Mouse (Mus musculus) heart, embryonic 11.5 days (tissue): ENCODE results near the gene Prss50. TPM values are rescaled to one million over a fixed set of nuclear protein-coding genes. Genes with fewer than 3 reads are reported as not detected.
"Not testable (repeated sequence)": the region's sequence is repeated elsewhere in the genome, so short reads cannot be mapped to it uniquely, and the experiment has no call there.

Source experiments
- ATAC-seq: fragments of 200-750 bp; cut with Nextera tagmentation; replicated peaks from 2 replicates; pipeline ENCODE4 v1.8.0; 2017; ENCODE audit warnings: moderate library complexity; ENCODE audit not compliant: insufficient number of reproducible peaks, low FRiP score, low TSS enrichment
- H3K27ac ChIP-seq: fragments of 300-500 bp; sonication (generic); 2 replicates; pipeline ENCODE4 v1.5.1; 2014; ENCODE audit warnings: mild to moderate bottlenecking, low read depth, low read length
- H3K27me3 ChIP-seq: fragments of 300-500 bp; sonication (generic); 2 replicates; pipeline ENCODE4 v1.6.1; 2014; ENCODE audit warnings: mild to moderate bottlenecking, low read length, mixed read lengths; ENCODE audit not compliant: control insufficient read depth, insufficient read depth
- H3K36me3 ChIP-seq: fragments of 300-500 bp; sonication (generic); 2 replicates; pipeline ENCODE4 v1.6.1; 2014; ENCODE audit warnings: mild to moderate bottlenecking, low read length, moderate library complexity, mixed read lengths; ENCODE audit not compliant: control insufficient read depth, insufficient read depth
- H3K4me1 ChIP-seq: fragments of 300-500 bp; sonication (generic); 2 replicates; pipeline ENCODE4 v1.6.1; 2014; ENCODE audit warnings: low read length; ENCODE audit not compliant: control insufficient read depth, insufficient read depth
- H3K4me2 ChIP-seq: fragments of 300-500 bp; sonication (generic); 2 replicates; pipeline ENCODE4 v1.6.1; 2014; ENCODE audit warnings: mild to moderate bottlenecking, moderate library complexity
- H3K4me3 ChIP-seq: fragments of 300-500 bp; sonication (generic); 2 replicates; pipeline ENCODE4 v1.5.1; 2014; ENCODE audit warnings: low read depth, low read length
- H3K9ac ChIP-seq: fragments of 300-500 bp; sonication (generic); 2 replicates; pipeline ENCODE4 v1.6.1; 2014; ENCODE audit warnings: mild to moderate bottlenecking, low read depth, low read length, moderate library complexity
- H3K9me3 ChIP-seq: fragments of 300-500 bp; sonication (generic); replicated peaks from 2 replicates; pipeline ENCODE4 v1.6.1; 2016; ENCODE audit warnings: low read length; ENCODE audit not compliant: control insufficient read depth
- WGBS: fragments of 180-500 bp; shearing (Covaris S2); extraction: QIAGEN DNeasy Blood & Tissue Kit; methylation state at CpG from one replicate; pipeline ENCODE4 v1.1.7; 2014; ENCODE audit not compliant: insufficient replicate concordance; 5-methylcytosine and 5-hydroxymethylcytosine counted together
- polyA plus RNA-seq: library from polyadenylated mRNA; unstranded; fragments of >200 nt; fragmentation: Nextera tagmentation; extraction: Ambion mirVana; gene quantifications from 2 replicates; pipeline ENCODE4 v1.2.1, GENCODE M21; 2014

The Prss50 gene
- 0.23 and 1.6 TPM in 2 replicates for polyA plus RNA-seq

DNA sequence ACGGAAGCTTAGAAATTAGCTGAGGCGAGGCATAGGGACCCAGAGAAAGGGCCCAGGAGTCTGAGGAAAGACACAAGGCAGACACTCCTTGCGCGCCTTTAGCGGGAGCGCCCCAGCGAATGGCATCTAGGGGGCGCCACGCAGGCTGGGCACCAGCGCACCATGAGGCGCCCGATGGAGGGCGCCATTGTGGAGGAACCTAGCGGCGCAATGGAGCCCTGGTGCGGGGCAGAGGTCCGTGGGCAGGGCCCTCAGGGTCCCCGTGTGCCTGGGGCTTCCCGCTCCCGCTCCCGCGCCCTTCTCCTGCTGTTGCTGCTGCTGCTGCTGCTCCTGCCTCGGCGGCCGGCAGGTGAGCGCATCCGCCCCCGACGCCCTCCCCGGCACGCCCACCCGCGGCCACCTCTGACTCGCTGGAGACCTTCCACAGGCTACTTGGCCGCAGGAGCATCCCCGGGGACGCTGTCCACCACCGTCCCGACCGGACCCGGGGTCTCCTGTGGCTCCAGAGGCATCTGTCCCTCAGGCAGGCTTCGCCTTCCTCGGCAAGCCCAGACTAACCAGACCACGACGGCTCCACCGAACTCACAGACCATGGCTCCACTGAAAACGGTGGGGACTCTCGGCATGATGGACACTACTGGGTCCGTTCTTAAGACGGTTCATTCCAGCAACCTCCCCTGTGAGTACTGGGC lies at the start of gene Prss50:
Prss50 (plus strand) TSS at position 187 of the 692 bp plus-strand sequence.
- no peak within 1 kb of the TSS for H3K9ac ChIP-seq
- H3K27me3 ChIP-seq = peaks cover 17% of the 10 kb centered on the region
- no peak for ATAC-seq
- no peak within 1 kb of the TSS for H3K27ac ChIP-seq
- WGBS = 9% methylated on average over 41 of the region's 50 CpGs
- H3K4me3 ChIP-seq = peak within 1 kb of the TSS; percentile 36
- H3K36me3 ChIP-seq = no peaks in the 10 kb centered on the region
- peaks cover 5% of the 10 kb centered on the region for H3K4me1 ChIP-seq
- H3K9me3 ChIP-seq = no peaks in the 10 kb centered on the region
- peak within 1 kb of the TSS; percentile 59 for H3K4me2 ChIP-seq

DNA sequence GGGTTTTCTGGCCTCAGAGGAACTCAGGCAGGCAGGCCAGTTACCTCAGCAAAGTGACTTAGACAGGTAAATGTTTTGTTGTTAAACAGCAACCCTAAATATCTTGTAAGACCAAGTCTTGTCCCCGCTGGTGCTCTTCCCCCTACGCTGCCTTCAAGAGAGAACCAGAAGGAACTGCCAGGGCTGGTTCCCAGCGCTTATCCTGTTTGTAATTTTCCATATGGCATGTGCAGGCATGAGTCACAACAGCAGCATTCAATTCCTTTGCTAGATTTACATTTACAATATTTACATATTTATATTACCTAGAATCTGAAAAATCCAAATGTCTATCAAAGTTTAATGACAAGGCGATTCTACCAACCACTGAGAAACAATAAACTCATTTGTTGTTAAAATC lies 47.7 kb upstream of the Prss50 start:
- H3K9ac ChIP-seq = no peak overlapping the region
- no peaks in the 10 kb centered on the region for H3K4me1 ChIP-seq
- H3K9me3 ChIP-seq = no peaks in the 10 kb centered on the region
- no peak overlapping the region for H3K4me2 ChIP-seq
- H3K27me3 ChIP-seq = 0 out of 2 replicates have a peak, but pooled peaks cover 4% of the 10 kb centered on the region
- H3K4me3 ChIP-seq = no peak overlapping the region
- no peaks in the 10 kb centered on the region for H3K36me3 ChIP-seq
- 82% methylated on average over 4 of the region's 4 CpGs for WGBS
- ATAC-seq = no peak
- no peak overlapping the region for H3K27ac ChIP-seq

DNA sequence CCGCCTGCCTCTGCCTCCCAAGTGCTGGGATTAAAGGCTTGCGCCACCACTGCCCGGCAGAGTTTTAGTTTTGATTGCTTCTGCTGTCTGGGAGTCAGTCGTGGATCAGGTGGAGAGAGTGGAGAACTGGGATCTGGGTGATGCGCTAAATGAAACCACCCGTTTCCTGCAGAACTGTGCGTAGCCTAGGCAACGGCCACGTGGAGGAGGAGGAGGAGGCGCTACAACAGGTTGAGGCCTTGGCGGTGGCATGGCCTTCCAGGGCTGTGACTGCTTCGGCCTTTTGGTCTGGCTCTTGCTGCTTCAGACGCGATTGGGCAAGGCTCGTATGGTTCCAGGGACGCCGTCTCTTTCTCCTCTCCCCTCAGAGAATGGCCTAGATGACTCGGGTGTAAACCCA lies 44.0 kb upstream of the Prss50 start, which contains the start of gene Prss44:
Prss44 (plus strand) TSS at position 206 of the 400 bp plus-strand sequence.
- Histone ChIP-seq H3K27ac (no peak within 1 kb of the TSS), H3K4me1 (no peaks in the 10 kb centered on the region), H3K4me3 (no peak within 1 kb of the TSS), H3K9ac (no peak within 1 kb of the TSS), H3K27me3 (peaks cover 4% of the 10 kb centered on the region; the same call in 1 of the 2 replicates), H3K4me2 (no peak within 1 kb of the TSS), H3K36me3 (no peaks in the 10 kb centered on the region), H3K9me3 (no peaks in the 10 kb centered on the region)
- WGBS = 48% methylated on average over 18 of the region's 18 CpGs
- ATAC-seq = no peak

DNA sequence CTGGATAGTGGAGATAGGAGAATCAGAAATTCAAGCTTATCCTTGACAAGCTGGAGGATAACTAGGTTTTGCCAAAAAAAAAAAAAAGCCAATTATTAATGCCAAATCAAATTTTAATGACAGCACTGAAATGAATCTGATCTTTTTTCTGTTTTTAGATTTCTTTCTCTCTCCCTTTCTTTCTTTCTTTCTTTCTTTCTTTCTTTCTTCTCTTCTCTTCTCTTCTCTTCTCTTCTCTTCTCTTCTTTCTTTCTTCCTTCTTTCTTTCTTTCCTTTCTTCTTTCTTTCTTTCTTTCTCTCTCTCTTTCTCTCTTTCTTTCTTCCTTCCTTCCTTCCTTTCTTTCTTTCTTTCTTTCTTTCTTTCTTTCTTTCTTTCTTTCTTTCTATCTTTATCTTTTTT lies 37.2 kb upstream of the Prss50 start:
- H3K27ac ChIP-seq, H3K9ac ChIP-seq, ATAC-seq, H3K27me3 ChIP-seq, H3K36me3 ChIP-seq, H3K4me3 ChIP-seq, H3K9me3 ChIP-seq, H3K4me2 ChIP-seq, H3K4me1 ChIP-seq: not testable (repeated sequence)

DNA sequence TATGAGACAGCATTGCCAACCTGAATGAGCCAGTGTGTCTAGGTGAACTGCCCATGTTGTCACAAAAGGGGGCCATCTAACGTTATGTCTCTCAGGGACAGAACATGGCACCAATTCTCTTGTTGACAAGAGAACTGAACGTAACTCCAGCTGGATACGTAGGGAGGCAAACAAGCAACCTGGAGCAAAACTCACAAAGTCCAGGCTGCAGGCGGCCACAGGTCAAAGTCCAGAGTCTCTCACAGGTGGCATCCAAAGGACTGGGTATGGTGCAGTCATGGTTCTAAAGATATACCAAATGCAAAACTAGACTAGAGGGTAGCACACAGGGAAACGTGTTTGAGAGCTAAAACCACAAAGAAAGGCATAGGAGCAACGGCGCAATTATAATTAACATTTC lies 36.3 kb upstream of the Prss50 start:
- no peaks in the 10 kb centered on the region for H3K36me3 ChIP-seq
- peaks cover 2% of the 10 kb centered on the region; the same call in 1 of the 2 replicates for H3K27me3 ChIP-seq
- ATAC-seq = no peak
- H3K9ac ChIP-seq = no peak overlapping the region
- 78% methylated on average over 7 of the region's 7 CpGs for WGBS
- H3K27ac ChIP-seq = no peak overlapping the region
- no peaks in the 10 kb centered on the region for H3K9me3 ChIP-seq
- no peak overlapping the region for H3K4me3 ChIP-seq
- no peaks in the 10 kb centered on the region for H3K4me1 ChIP-seq
- no peak overlapping the region for H3K4me2 ChIP-seq

DNA sequence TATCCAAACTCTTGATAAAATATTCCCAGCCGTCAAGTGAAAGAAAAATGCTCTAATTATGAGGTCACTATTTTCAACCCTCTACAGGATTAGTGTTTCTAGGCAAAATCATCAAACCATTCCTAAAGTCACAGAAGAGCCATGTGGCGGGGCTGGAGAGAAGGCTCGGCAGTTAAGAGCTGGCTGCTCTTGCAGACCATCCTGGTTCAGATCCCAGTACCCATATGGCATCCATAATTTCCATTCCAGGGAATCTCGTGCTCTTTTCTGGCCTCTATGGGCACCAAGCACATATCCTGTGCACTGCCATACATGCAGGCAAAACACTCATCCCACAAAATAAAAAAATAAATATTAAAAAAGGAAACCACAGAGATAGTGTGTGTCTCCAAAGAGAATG lies 32.3 kb upstream of the Prss50 start:
- H3K9me3 ChIP-seq = no peaks in the 10 kb centered on the region
- H3K36me3 ChIP-seq = no peaks in the 10 kb centered on the region
- 71% methylated on average over 4 of the region's 4 CpGs for WGBS
- H3K9ac ChIP-seq = no peak overlapping the region
- H3K27ac ChIP-seq = no peak overlapping the region
- ATAC-seq = no peak
- no peak overlapping the region for H3K4me2 ChIP-seq
- no peaks in the 10 kb centered on the region for H3K4me1 ChIP-seq
- H3K4me3 ChIP-seq = no peak overlapping the region
- peaks cover 3% of the 10 kb centered on the region; the same call in 1 of the 2 replicates for H3K27me3 ChIP-seq

DNA sequence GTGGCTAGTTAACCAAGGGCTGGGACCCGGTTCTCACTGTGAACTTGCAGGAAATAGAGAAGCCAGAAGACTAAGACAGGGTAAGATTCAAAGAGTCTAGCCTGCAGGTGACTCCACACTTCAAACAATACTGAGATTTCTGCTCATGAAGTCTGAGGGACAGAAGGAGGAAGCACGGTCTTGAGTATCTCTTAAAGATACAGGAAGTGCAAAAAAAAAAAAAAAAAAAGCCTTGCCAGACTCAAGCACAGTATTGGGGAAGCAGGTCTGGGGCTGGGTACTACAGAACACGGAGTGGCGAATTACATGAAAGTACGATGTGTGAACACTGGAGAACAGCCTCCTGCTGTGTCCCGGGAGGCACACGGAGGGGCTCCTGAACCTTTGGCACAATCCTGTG lies 31.9 kb upstream of the Prss50 start:
- ATAC-seq = no peak
- Histone ChIP-seq H3K4me3 (no peak overlapping the region), H3K27me3 (peaks cover 3% of the 10 kb centered on the region; the same call in 1 of the 2 replicates), H3K27ac (no peak overlapping the region), H3K4me2 (no peak overlapping the region), H3K4me1 (no peaks in the 10 kb centered on the region), H3K9ac (no peak overlapping the region), H3K9me3 (no peaks in the 10 kb centered on the region), H3K36me3 (no peaks in the 10 kb centered on the region)
- WGBS = 67% methylated on average over 7 of the region's 7 CpGs

DNA sequence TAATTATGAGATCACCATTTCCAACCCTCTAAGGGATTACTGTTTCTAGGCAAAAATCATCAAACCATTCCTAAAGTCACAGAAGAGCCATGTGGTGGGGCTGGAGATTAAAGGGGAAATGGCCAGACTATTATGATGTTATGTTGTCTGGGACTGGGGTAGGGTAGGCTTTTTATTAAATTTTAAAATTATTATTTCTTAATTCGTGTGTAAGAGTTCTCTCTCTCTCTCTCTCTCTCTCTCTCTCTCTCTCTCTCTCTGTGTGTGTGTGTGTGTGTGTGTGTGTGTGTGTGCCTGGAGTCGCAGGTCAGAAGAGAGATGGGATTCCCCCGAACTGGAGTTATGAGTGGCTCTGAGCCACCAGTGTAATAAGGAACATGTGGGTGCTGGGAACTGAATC lies 31.4 kb upstream of the Prss50 start, which contains the start of gene Prss43:
Prss43 (plus strand) TSS at position 301 of the 400 bp plus-strand sequence.
- H3K4me2 ChIP-seq = no peak within 1 kb of the TSS
- no peak within 1 kb of the TSS for H3K27ac ChIP-seq
- H3K4me3 ChIP-seq = no peak within 1 kb of the TSS
- ATAC-seq = no peak
- H3K9ac ChIP-seq = no peak within 1 kb of the TSS
- no peaks in the 10 kb centered on the region for H3K36me3 ChIP-seq
- H3K4me1 ChIP-seq = no peaks in the 10 kb centered on the region
- no peaks in the 10 kb centered on the region for H3K9me3 ChIP-seq
- peaks cover 3% of the 10 kb centered on the region; the same call in 1 of the 2 replicates for H3K27me3 ChIP-seq
- WGBS = 63% methylated on average over 3 of the region's 3 CpGs

DNA sequence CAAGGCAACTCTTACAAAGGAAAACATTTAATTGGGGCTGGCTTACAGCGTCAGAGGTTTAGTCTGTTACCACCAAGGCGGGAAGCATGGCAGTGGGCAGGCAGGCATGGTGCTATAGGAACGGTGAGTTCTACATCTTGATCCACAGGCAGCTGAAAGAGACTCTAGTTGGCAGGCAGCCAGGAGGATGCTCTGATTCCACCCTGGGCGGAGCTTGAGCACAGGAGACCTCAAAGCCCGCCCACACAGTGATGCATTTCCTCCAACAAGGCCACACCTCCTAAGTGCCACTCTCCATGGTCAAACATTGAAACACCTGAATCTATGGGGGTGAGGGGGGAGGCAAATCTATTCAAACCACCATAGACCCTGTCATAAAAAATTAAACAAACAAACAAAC lies 24.7 kb upstream of the Prss50 start:
- Histone ChIP-seq H3K36me3 (no peaks in the 10 kb centered on the region), H3K4me3 (no peak overlapping the region), H3K9ac (no peak overlapping the region), H3K27ac (no peak overlapping the region), H3K4me1 (no peaks in the 10 kb centered on the region), H3K27me3 (no peaks in the 10 kb centered on the region), H3K9me3 (no peaks in the 10 kb centered on the region), H3K4me2 (no peak overlapping the region)
- WGBS = 72% methylated on average over 5 of the region's 5 CpGs
- no peak for ATAC-seq
